Mouse (Mus musculus) hindbrain, embryonic 14.5 days (tissue): Measurements from ENCODE around the gene Pfn1. TPM values are rescaled to one million over a fixed set of nuclear protein-coding genes. Genes with fewer than 3 reads are reported as not detected.

ENCODE experiments used
- ATAC-seq: fragments of 200-750 bp; cut with Nextera tagmentation; 2 replicates; pipeline ENCODE4 v1.8.0; 2017; ENCODE audit warnings: moderate number of reproducible peaks, mild to moderate bottlenecking, moderate TSS enrichment, moderate library complexity; ENCODE audit not compliant: low FRiP score
- DNase-seq: peaks from one replicate; pipeline ENCODE4 v3.0.0-alpha.2; 2015; ENCODE audit warnings: low spot score
- H3K27ac ChIP-seq: fragments of 300-500 bp; sonication (generic); 2 replicates; pipeline ENCODE4 v1.5.1; 2014; ENCODE audit warnings: mild to moderate bottlenecking, moderate library complexity
- H3K27me3 ChIP-seq: fragments of 300-500 bp; sonication (generic); 2 replicates; pipeline ENCODE4 v1.6.1; 2014; ENCODE audit warnings: mild to moderate bottlenecking, low read length, mixed read lengths; ENCODE audit not compliant: control insufficient read depth, insufficient read depth
- H3K36me3 ChIP-seq: fragments of 300-500 bp; sonication (generic); replicated peaks from 2 replicates; pipeline ENCODE4 v1.6.1; 2014; ENCODE audit not compliant: control insufficient read depth, insufficient read depth
- H3K4me1 ChIP-seq: fragments of 300-500 bp; sonication (generic); replicated peaks from 2 replicates; pipeline ENCODE4 v1.6.1; 2014; ENCODE audit warnings: antibody characterized with exemption, low read length, mixed read lengths; ENCODE audit not compliant: control insufficient read depth, insufficient read depth
- H3K4me2 ChIP-seq: fragments of 300-500 bp; sonication (generic); replicated peaks from 2 replicates; pipeline ENCODE4 v1.6.1; 2014; ENCODE audit warnings: mild to moderate bottlenecking, moderate library complexity
- H3K4me3 ChIP-seq: fragments of 300-500 bp; sonication (generic); replicated peaks from 2 replicates; pipeline ENCODE4 v1.5.1; 2014; ENCODE audit warnings: mild to moderate bottlenecking, low read length
- H3K9ac ChIP-seq: fragments of 300-500 bp; sonication (generic); 2 replicates; pipeline ENCODE4 v1.6.1; 2014
- H3K9me3 ChIP-seq: fragments of 300-500 bp; sonication (generic); 2 replicates; pipeline ENCODE4 v1.6.1; 2016; ENCODE audit warnings: low read length; ENCODE audit not compliant: control insufficient read depth
- WGBS: fragments of 180-500 bp; shearing (Covaris S2); extraction: QIAGEN DNeasy Blood & Tissue Kit; methylation state at CpG from one replicate; pipeline ENCODE4 v1.1.7; 2014; 5-methylcytosine and 5-hydroxymethylcytosine counted together
- polyA plus RNA-seq: library from polyadenylated mRNA; unstranded; fragments of >200 nt; fragmentation: Nextera tagmentation; extraction: Ambion mirVana; gene quantifications from 2 replicates; pipeline ENCODE4 v1.2.1, GENCODE M21; 2014

Pfn1 gene
- polyA plus RNA-seq, 1 experiment from 2014 or later = 703 TPM

GRCm38 (mm10) chr11:70693504-70693903 is 39.1 kb upstream of the Pfn1 start:
- 74% methylated on average over 3 of the region's 3 CpGs for WGBS
- no peak for DNase-seq

GRCm38 (mm10) chr11:70689578-70689977 is 35.1 kb upstream of the Pfn1 start:
- ATAC-seq (no peak), DNase-seq (no peak)
- 66% methylated on average over 4 of the region's 4 CpGs for WGBS

More at GRCm38 (mm10) chr11:70693504-70693903, 39.1 kb upstream of the Pfn1 start:
- no peak for ATAC-seq
- Histone ChIP-seq H3K36me3 (no peaks in the 10 kb centered on the region), H3K4me3 (no peak overlapping the region), H3K4me1 (peaks cover 6% of the 10 kb centered on the region), H3K9me3 (no peaks in the 10 kb centered on the region), H3K4me2 (no peak overlapping the region), H3K27me3 (no peaks in the 10 kb centered on the region), H3K27ac (no peak overlapping the region), H3K9ac (no peak overlapping the region)

DNA sequence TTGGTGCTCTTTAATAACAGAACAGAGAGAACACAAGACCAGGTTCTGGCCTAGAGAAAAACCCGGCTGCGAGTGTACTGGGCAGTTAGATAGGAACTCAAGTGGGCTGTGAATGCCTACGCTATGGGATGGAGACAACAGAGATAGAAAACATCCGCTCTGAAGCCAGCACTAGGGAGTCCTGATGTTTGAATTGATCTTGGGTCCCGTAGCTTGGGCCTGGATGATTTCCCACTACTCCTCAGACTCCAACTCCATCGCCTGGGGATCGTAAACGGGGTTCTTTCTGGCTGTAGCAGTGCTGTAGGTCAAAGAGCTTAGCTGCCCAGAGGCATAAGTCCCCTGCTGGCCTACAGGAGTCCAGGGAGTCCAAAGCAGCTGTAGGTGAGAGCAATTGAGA is 33.9 kb upstream of the Pfn1 start:
- Histone ChIP-seq H3K9ac (peak overlapping the region; percentile 84), H3K27me3 (no peaks in the 10 kb centered on the region), H3K4me1 (peaks cover 21% of the 10 kb centered on the region), H3K36me3 (peaks cover 22% of the 10 kb centered on the region), H3K27ac (peak overlapping the region; percentile 85), H3K4me2 (peak overlapping the region; percentile 82), H3K9me3 (no peaks in the 10 kb centered on the region), H3K4me3 (peak overlapping the region; percentile 76)
- no peak for DNase-seq
- 12% methylated on average over 8 of the region's 8 CpGs for WGBS
- no peak for ATAC-seq

More at GRCm38 (mm10) chr11:70689578-70689977, 35.1 kb upstream of the Pfn1 start:
- H3K4me3 ChIP-seq = no peak overlapping the region
- H3K27ac ChIP-seq = no peak overlapping the region
- no peak overlapping the region for H3K4me2 ChIP-seq
- H3K27me3 ChIP-seq = no peaks in the 10 kb centered on the region
- no peak overlapping the region for H3K9ac ChIP-seq
- peaks cover 11% of the 10 kb centered on the region for H3K36me3 ChIP-seq
- no peaks in the 10 kb centered on the region for H3K9me3 ChIP-seq
- H3K4me1 ChIP-seq = peaks cover 21% of the 10 kb centered on the region

DNA sequence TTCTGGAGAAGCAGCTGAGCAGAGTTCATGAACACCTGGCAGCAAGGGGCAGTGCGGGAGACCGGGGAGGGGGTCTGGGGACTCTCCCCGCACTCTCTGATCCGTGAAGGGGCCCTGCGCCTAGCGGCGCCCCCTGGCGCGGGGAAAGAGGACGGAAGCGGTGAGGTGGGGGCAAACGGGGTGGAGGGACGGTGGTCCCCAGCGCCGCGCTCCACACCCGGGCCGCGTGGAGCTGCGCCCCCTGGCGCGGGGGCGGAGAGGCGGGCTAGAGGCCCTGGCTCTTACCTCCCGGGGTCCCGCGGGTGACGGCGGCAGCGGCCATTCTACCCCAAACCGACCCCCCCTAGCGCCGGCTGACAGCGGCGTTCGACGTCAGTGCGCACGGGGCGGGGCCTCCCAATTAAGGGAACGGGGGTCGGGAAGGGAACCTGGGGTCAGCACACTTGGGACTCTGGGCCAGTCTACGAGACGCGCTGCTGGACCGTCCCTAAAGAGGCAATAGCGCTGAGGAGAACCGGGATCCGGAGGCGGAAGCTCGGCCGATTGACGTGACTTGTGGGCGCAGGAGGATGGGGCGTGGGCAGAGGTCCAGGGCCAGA is 33.3 kb upstream of the Pfn1 start, which contains the start of gene Camta2:
Gene Camta2, minus strand, starts transcription at position 505 of the 599 bp plus-strand sequence.
- Histone ChIP-seq H3K4me1 (peaks cover 22% of the 10 kb centered on the region), H3K9me3 (no peaks in the 10 kb centered on the region), H3K4me3 (peak within 1 kb of the TSS; percentile 76), H3K9ac (peak within 1 kb of the TSS; percentile 84), H3K27me3 (no peaks in the 10 kb centered on the region), H3K4me2 (peak within 1 kb of the TSS; percentile 82), H3K36me3 (peaks cover 28% of the 10 kb centered on the region), H3K27ac (peak within 1 kb of the TSS; percentile 85)
- DNase-seq (peak; percentile 78), ATAC-seq (peak; percentile 85)
- WGBS = under 1% methylated on average over 54 of the region's 55 CpGs

DNA sequence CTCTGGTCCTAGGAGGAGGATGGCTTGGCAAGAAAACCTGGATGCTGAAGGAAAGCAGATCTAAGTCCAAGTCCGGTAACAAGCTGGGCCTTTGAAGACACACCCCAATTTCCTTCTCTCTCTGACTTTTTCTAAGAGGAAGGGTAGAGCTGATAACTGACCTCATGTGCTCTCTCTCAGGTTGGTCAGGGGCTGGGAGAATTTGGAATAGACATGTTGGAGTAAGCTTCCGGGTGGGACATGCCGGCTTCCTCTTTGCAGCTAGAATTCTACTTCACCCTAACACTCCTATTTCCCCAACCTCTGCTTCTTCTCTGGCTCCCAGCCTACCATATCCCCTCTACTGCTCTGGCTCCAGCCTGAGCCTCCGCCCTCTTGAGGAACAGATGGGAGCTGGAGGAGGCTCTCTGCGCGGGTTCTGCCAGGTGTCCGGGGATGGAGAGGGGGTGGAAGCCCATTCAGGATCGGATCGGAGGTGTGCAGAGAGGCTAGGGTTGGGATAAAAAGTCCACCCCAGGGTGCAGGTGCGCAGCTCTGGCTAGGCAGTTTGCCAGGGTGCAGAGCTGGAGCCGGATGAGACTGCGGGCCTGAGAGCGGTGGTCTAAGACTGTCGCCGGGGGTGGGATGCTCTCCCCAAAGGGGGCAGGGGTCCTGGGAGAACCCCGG is 32.6 kb upstream of the Pfn1 start:
- Histone ChIP-seq H3K9me3 (no peaks in the 10 kb centered on the region), H3K4me2 (peak overlapping the region; percentile 82), H3K27ac (peak overlapping the region; percentile 85), H3K9ac (peak overlapping the region; percentile 84), H3K4me1 (peaks cover 28% of the 10 kb centered on the region), H3K27me3 (no peaks in the 10 kb centered on the region), H3K36me3 (peaks cover 35% of the 10 kb centered on the region), H3K4me3 (peak overlapping the region; percentile 76)
- ATAC-seq (peak; percentile 55), DNase-seq (peak; percentile 42)
- WGBS = 5% methylated on average over 14 of the region's 16 CpGs

DNA sequence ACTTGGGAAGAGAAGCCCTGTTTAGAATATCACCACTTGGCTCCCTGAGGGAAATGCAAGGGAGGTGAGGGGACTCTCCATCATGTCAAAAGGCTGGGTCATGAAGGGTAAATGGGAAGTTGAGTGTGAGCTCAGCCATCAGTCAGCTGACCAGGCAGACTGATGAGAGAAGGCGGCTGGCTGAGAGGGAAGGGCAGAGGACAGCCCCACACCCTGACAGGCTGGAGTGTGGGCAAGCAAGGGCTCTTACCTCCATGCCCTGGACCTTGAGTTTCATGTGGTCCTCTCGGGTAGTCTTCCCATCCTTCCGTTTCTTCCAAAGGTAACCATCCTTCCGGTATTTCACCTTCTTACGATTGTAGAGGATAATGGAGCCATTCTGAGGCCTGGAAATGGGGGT is 29.2 kb upstream of the Pfn1 start:
- no peak for ATAC-seq
- H3K36me3 ChIP-seq = peaks cover 58% of the 10 kb centered on the region
- no peaks in the 10 kb centered on the region for H3K9me3 ChIP-seq
- no peak overlapping the region for H3K27ac ChIP-seq
- H3K27me3 ChIP-seq = no peaks in the 10 kb centered on the region
- WGBS = 90% methylated on average over 5 of the region's 5 CpGs
- no peak overlapping the region for H3K4me2 ChIP-seq
- no peak for DNase-seq
- no peak overlapping the region for H3K4me3 ChIP-seq
- peaks cover 25% of the 10 kb centered on the region for H3K4me1 ChIP-seq
- no peak overlapping the region for H3K9ac ChIP-seq

GRCm38 (mm10) chr11:70681897-70682581 is 27.6 kb upstream of the Pfn1 start:
- Histone ChIP-seq H3K9me3 (no peaks in the 10 kb centered on the region), H3K36me3 (peaks cover 69% of the 10 kb centered on the region), H3K4me1 (peaks cover 16% of the 10 kb centered on the region), H3K4me3 (no peak overlapping the region), H3K9ac (peak overlapping the region; percentile 4; the same call in 1 of the 2 replicates), H3K27me3 (no peaks in the 10 kb centered on the region), H3K4me2 (0 out of 2 replicates have a peak overlapping the region, but pooled peaks have one; percentile 1), H3K27ac (peak overlapping the region; percentile 33; the same call in 1 of the 2 replicates)
- peak; percentile 65 for DNase-seq
- peak; percentile 55; the same call in 1 of the 2 replicates for ATAC-seq
- 12% methylated on average over 11 of the region's 11 CpGs for WGBS

DNA sequence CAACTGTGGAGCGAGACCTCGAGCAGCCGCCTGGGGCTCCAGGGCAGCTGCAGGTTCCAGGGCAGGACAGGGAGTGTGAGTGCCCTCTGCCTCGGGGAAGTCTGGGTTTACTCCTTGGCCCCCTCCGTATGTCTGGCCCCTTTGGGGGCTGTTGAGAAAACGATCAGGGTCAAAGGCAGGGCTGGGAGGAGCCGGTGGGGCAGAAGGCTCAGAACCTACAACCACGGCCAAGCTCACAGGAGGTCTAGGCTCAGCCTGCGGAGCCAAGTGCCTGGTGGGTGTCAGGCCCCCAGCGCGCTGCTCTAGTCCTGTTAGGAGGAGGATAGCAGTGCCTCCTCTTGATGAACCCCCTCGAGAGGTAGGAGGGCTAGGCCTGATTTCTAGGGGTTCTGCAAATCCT is 26.7 kb upstream of the Pfn1 start:
- H3K4me2 ChIP-seq = no peak overlapping the region
- DNase-seq (no peak), ATAC-seq (no peak)
- no peak overlapping the region for H3K27ac ChIP-seq
- peaks cover 8% of the 10 kb centered on the region; the same call in 1 of the 2 replicates for H3K4me1 ChIP-seq
- H3K4me3 ChIP-seq = no peak overlapping the region
- 0 out of 2 replicates have a peak overlapping the region, but pooled peaks have one; percentile 12 for H3K9ac ChIP-seq
- H3K36me3 ChIP-seq = peaks cover 78% of the 10 kb centered on the region
- no peaks in the 10 kb centered on the region for H3K27me3 ChIP-seq
- 73% methylated on average over 12 of the region's 12 CpGs for WGBS
- no peaks in the 10 kb centered on the region for H3K9me3 ChIP-seq

DNA sequence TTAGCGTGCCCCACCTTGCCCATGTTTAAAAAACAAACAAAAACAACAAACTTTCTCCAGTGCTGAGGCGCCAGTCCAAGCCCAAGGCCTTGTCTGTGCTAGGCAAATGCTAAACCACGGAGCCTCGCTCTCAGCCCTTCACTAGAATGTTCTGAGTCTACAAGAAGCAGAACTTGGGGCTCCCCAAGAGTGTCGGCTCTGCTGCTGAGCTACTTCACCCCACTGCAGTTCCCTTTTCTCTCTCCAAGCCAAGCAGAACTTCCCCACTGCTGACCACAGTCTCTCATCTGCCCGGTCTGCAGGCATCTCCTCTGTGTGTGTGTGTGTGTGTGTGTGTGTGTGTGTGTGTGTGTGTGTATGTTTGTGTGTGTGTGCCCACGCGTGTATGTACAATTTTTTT is 25.4 kb upstream of the Pfn1 start:
- Histone ChIP-seq H3K4me3 (no peak overlapping the region), H3K9me3 (no peaks in the 10 kb centered on the region), H3K9ac (no peak overlapping the region), H3K27me3 (no peaks in the 10 kb centered on the region), H3K4me2 (no peak overlapping the region), H3K27ac (no peak overlapping the region), H3K36me3 (peaks cover 83% of the 10 kb centered on the region), H3K4me1 (peaks cover 8% of the 10 kb centered on the region; the same call in 1 of the 2 replicates)
- no peak for ATAC-seq
- no peak for DNase-seq
- WGBS = 94% methylated on average over 7 of the region's 8 CpGs
